Mouse (Mus musculus): Measurements from ENCODE around the gene Gng3. TPM values are rescaled to one million over a fixed set of nuclear protein-coding genes. Genes with fewer than 3 reads are reported as not detected.

The Gng3 gene
- 2.2 TPM in 2 replicates for polyA plus RNA-seq (2015; fragmentation: Nextera tagmentation; extraction: Ambion mirVana)

- no peak for ATAC-seq (ENCODE audit: extremely low read depth, insufficient number of reproducible peaks, low FRiP score, low TSS enrichment)
- WGBS: 56% methylated on average over 11 of the region's 11 CpGs
- peak within 1 kb of the TSS; percentile 62 for H3K4me3 ChIP-seq
- no peaks in the 10 kb centered on the region for H3K9me3 ChIP-seq
- peaks cover 35% of the 10 kb centered on the region for H3K36me3 ChIP-seq
- H3K4me1 ChIP-seq: peaks cover 34% of the 10 kb centered on the region
- peak within 1 kb of the TSS; percentile 95 for H3K27ac ChIP-seq (replicated peaks)
- peak within 1 kb of the TSS; percentile 87 for H3K4me2 ChIP-seq
- peak within 1 kb of the TSS; percentile 85 for H3K9ac ChIP-seq
- H3K27me3 ChIP-seq (replicated peaks): no peaks in the 10 kb centered on the region
These were observed at the start of gene Gng3 for GRCm38 (mm10) chr19:8839103-8839907. Gene Gng3, minus strand, starts transcription at chr19:8839194.

DNA sequence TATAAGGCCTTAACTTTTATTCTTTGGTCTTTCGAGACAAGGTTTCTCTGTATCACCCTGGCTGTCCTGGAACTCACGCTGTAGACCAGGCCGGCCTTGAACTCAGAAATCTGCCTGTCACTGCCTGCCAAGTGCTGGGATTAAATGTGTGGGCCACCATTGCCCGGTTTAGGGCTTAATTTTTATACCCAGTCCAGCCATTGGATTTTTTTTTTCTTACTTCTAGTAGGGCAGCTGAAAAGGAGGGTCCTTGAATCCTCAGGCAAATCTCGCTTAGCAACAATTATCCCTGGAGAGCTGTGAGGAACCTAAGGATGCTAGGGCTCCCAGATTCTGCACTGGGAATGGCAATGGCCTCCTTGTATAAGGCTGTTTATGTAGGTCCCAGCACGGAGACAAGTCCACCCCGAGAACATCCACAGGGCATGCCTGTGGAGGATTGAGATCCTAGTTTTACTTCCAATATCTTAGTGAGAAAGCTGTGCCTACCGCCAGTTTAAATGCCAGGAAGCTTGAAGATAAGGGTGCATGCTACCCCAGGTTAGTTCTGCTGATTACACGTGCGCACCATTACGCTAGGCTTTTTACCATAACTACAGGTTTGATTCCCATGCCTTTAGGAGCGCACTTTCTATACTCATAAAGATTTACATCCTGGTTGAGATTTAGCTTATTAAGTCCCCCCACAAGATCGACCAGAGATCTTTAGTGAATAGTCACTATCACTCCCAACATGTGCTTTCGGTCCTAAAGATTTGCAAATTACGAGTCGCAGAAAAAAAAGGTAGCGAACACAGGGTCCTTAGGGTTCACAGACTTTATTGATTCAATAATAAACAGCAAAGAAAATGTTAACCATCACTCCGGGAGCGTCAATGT is 48.8 kb upstream of the Gng3 start:
- Histone ChIP-seq H3K27me3 (replicated peaks) (no peaks in the 10 kb centered on the region), H3K9ac (peak overlapping the region; percentile 89), H3K27ac (replicated peaks) (peak overlapping the region; percentile 89), H3K36me3 (peaks cover 15% of the 10 kb centered on the region), H3K4me2 (peak overlapping the region; percentile 87), H3K4me1 (peaks cover 23% of the 10 kb centered on the region), H3K9me3 (no peaks in the 10 kb centered on the region), H3K4me3 (peak overlapping the region; percentile 80)
- ATAC-seq (ENCODE audit: extremely low read depth, insufficient number of reproducible peaks, low FRiP score, low TSS enrichment): no peak
- 17% methylated on average over 19 of the region's 19 CpGs for WGBS

DNA sequence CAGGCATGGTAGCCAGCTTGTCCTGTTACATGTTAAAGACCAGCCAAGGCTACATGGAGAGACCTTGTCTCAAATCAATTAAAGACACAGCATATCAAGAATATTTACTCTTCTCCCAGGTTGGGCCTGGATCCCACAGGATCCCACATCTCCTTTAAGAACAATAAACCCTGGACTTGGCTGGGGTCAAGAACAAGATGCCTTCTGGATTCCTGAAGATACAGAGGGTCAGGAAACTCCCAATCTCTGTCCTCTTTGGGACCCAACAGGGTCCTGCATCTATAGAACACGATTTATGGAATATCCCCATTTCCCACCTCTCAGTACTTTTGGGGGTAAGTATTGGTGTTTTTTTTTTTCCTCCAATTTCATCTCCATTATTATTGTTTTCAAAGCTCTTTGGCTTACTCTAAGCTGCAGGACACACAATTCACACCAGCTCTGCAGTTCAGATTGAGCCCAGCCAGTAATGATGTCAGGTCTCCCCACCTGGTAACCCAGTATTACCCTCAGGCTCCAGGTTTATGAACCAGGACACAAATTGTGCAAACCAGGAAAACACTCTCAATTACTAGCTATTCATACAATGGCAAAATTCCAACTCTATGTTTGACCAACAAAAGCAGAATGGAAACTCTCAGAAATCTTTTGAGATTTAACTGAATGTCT is 48.1 kb upstream of the Gng3 start:
- Histone ChIP-seq H3K9ac (peak overlapping the region; percentile 89; the same call in 1 of the 2 replicates), H3K4me1 (peaks cover 18% of the 10 kb centered on the region), H3K4me2 (peak overlapping the region; percentile 87), H3K4me3 (peak overlapping the region; percentile 80), H3K36me3 (peaks cover 15% of the 10 kb centered on the region), H3K27ac (replicated peaks) (peak overlapping the region; percentile 89; the same call in 1 of the 2 replicates), H3K9me3 (no peaks in the 10 kb centered on the region), H3K27me3 (replicated peaks) (no peaks in the 10 kb centered on the region)
- 61% methylated on average over 1 of the region's 1 CpGs for WGBS
- no peak for ATAC-seq (ENCODE audit: extremely low read depth, insufficient number of reproducible peaks, low FRiP score, low TSS enrichment)

DNA sequence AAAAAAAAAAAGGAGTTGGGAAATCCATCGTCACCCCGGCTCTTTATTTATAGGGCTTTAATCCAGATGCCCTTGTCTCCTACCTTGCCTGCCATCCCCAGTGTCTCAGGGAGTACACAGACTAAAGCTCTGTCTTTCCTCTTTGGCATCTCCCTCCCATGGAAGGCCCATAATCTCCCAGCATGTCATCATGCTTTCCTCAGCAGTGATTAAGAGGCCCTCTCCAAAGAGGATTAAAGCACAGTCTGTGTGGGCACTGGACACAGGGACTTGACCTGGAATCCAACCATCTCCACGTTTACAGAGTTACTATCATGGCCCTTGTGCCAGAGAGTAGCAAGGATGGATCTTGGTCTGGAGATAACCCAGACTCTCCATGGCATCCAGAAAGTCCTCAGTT is 44.6 kb upstream of the Gng3 start, which contains the start of the genes Lbhd1 and Gm49403:
Gene Lbhd1 (plus strand): TSS at position 117 of the 400 bp plus-strand sequence.
Gene Gm49403 (plus strand): TSS at position 315 of the 400 bp plus-strand sequence.
- Histone ChIP-seq H3K4me3 (no peak within 1 kb of the TSS), H3K4me2 (no peak within 1 kb of the TSS), H3K27ac (replicated peaks) (no peak within 1 kb of the TSS), H3K36me3 (no peaks in the 10 kb centered on the region), H3K4me1 (peaks cover 21% of the 10 kb centered on the region), H3K27me3 (replicated peaks) (no peaks in the 10 kb centered on the region), H3K9ac (no peak within 1 kb of the TSS), H3K9me3 (no peaks in the 10 kb centered on the region)
- 67% methylated on average over 3 of the region's 3 CpGs for WGBS
- ATAC-seq (ENCODE audit: extremely low read depth, insufficient number of reproducible peaks, low FRiP score, low TSS enrichment): no peak

- Histone ChIP-seq H3K9ac (peak overlapping the region; percentile 96), H3K27ac (replicated peaks) (peak overlapping the region; percentile 89; the same call in 1 of the 2 replicates)
- 16% methylated on average over 3 of the region's 3 CpGs for WGBS
These were observed 42.0 kb upstream of the Gng3 start for GRCm38 (mm10) chr19:8881034-8881392.

GRCm38 (mm10) chr19:8880311-8881033 is 41.5 kb upstream of the Gng3 start, which contains the start of gene Uqcc3:
Gene Uqcc3, minus strand, starts transcription at chr19:8880923.
- Histone ChIP-seq H3K9ac (peak within 1 kb of the TSS; percentile 96), H3K27ac (replicated peaks) (peak within 1 kb of the TSS; percentile 89), H3K27me3 (replicated peaks) (no peaks in the 10 kb centered on the region), H3K9me3 (no peaks in the 10 kb centered on the region), H3K4me1 (peaks cover 12% of the 10 kb centered on the region), H3K4me3 (peak within 1 kb of the TSS; percentile 89), H3K4me2 (peak within 1 kb of the TSS; percentile 81), H3K36me3 (peaks cover 24% of the 10 kb centered on the region)
- under 1% methylated on average over 42 of the region's 42 CpGs for WGBS
- peak; percentile 82 for ATAC-seq (ENCODE audit: extremely low read depth, insufficient number of reproducible peaks, low FRiP score, low TSS enrichment)

More at GRCm38 (mm10) chr19:8881034-8881392, 42.0 kb upstream of the Gng3 start:
- peaks cover 18% of the 10 kb centered on the region for H3K36me3 ChIP-seq
- ATAC-seq (ENCODE audit: extremely low read depth, insufficient number of reproducible peaks, low FRiP score, low TSS enrichment): no peak
- H3K9me3 ChIP-seq: no peaks in the 10 kb centered on the region
- H3K4me1 ChIP-seq: peaks cover 12% of the 10 kb centered on the region
- no peaks in the 10 kb centered on the region for H3K27me3 ChIP-seq (replicated peaks)
- peak overlapping the region; percentile 81 for H3K4me2 ChIP-seq
- H3K4me3 ChIP-seq: peak overlapping the region; percentile 89

GRCm38 (mm10) chr19:8875031-8875430 is 36.0 kb upstream of the Gng3 start:
- Histone ChIP-seq H3K27ac (replicated peaks) (no peak overlapping the region), H3K4me3 (no peak overlapping the region), H3K4me2 (no peak overlapping the region), H3K9ac (no peak overlapping the region), H3K4me1 (peaks cover 22% of the 10 kb centered on the region), H3K9me3 (no peaks in the 10 kb centered on the region), H3K27me3 (replicated peaks) (no peaks in the 10 kb centered on the region), H3K36me3 (peaks cover 51% of the 10 kb centered on the region)
- 90% methylated on average over 7 of the region's 7 CpGs for WGBS
- no peak for ATAC-seq (ENCODE audit: extremely low read depth, insufficient number of reproducible peaks, low FRiP score, low TSS enrichment)

GRCm38 (mm10) chr19:8872266-8872840 is 33.4 kb upstream of the Gng3 start:
- peak overlapping the region; percentile 65 for H3K27ac ChIP-seq (replicated peaks)
- H3K4me3 ChIP-seq: peak overlapping the region; percentile 100
- no peaks in the 10 kb centered on the region for H3K27me3 ChIP-seq (replicated peaks)
- H3K4me1 ChIP-seq: peaks cover 14% of the 10 kb centered on the region
- H3K4me2 ChIP-seq: peak overlapping the region; percentile 96
- WGBS: 69% methylated on average over 10 of the region's 10 CpGs
- no peak for ATAC-seq (ENCODE audit: extremely low read depth, insufficient number of reproducible peaks, low FRiP score, low TSS enrichment)
- H3K9ac ChIP-seq: peak overlapping the region; percentile 99
- H3K9me3 ChIP-seq: no peaks in the 10 kb centered on the region
- H3K36me3 ChIP-seq: peaks cover 46% of the 10 kb centered on the region

DNA sequence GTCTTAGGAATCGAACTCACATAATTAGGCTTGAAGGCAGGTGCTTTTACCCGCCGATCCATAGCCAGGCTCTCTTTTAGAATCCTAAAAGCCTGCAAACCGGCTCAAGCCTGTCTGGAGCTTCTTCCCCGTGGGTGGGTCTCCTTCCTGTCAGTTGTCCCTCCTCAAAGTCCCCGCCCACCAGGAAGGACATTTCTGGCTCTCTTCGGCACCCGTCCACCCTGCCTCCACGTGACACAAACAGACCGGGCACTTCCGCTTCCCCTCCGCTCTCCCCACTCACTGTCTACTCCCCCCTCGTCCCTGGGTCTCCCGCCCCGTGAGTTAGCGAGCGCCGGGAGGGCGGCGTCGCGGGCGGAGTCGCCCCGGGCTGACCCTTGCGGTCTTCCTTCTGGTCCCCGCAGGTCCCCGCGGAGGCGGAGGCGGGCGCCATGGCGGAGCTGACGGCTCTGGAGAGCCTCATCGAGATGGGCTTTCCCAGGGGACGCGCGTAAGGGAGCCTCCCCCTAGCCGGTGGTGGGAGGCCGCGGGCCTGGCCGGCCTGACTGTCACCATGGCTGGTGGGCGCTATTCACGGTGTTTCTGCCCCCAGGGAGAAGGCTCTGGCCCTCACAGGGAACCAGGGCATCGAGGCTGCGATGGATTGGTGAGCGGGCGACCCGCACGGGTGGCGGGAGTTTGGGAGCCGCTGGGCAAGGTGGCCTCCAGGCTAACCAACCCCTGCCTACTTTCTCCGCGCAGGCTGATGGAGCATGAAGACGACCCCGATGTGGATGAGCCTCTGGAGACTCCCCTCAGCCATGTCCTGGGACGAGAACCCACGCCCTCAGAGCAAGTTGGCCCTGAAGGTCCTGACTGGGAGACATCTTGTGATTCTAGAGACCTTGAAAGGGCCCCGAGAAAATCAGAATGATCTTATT is 32.5 kb upstream of the Gng3 start, which contains the start of gene Ubxn1:
Gene Ubxn1 (plus strand): TSS at position 230 of the 920 bp plus-strand sequence.
- under 1% methylated on average over 59 of the region's 59 CpGs for WGBS
- Histone ChIP-seq H3K27ac (replicated peaks) (peak within 1 kb of the TSS; percentile 65), H3K27me3 (replicated peaks) (no peaks in the 10 kb centered on the region), H3K4me1 (peaks cover 14% of the 10 kb centered on the region), H3K9ac (peak within 1 kb of the TSS; percentile 99), H3K4me3 (peak within 1 kb of the TSS; percentile 100), H3K36me3 (peaks cover 38% of the 10 kb centered on the region), H3K4me2 (peak within 1 kb of the TSS; percentile 96), H3K9me3 (no peaks in the 10 kb centered on the region)
- ATAC-seq (ENCODE audit: extremely low read depth, insufficient number of reproducible peaks, low FRiP score, low TSS enrichment): peak; percentile 92

Measured in heart, embryonic 13.5 days (tissue).